Mouse (Mus musculus): Measurements from ENCODE around the gene Dnase2b.

Dnase2b gene

DNA sequence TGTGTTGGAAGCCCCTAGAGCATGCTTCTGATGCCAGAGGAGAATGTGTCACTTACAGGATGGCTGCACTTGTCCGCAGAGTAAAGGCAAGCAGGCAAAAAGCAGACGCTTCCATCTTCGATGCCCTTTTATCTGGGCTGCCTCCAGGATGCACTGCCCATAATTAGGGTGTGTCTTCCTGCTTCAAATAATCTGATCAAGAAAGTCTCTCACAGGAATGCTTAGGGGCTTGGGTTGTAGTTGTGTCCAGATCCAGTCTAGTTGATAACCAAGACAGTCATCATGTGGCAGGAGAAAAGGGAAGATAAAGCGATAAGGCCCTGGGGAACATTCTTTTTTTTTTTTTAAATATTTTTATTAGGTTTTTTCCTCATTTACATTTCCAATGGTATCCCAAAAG, at the start of gene Dnase2b:
Gene Dnase2b (minus strand): TSS at position 101 of the 400 bp plus-strand sequence.
- DNase-seq (ENCODE audit: low spot score): no peak

DNA sequence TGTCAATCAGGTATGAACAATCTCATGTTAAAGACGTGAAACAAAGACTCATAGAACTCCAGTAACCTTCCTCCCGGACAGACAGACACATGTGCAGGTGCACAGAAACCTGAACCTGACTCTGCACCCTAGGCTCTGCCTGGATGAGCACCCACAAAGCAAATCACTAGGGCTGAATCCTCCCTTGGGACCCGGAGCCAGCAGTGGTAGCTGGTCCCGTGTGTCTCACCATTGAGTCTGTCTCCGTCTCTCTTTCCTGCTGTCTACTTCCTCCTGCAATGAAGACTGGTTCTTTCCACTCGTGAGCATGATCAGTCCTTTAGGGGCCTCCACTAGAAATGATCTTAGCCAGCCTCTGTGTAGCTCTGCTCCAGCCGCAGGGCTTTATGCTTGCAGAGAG, 46.5 kb upstream of the Dnase2b start:
- no peak for DNase-seq (ENCODE audit: low spot score)

DNA sequence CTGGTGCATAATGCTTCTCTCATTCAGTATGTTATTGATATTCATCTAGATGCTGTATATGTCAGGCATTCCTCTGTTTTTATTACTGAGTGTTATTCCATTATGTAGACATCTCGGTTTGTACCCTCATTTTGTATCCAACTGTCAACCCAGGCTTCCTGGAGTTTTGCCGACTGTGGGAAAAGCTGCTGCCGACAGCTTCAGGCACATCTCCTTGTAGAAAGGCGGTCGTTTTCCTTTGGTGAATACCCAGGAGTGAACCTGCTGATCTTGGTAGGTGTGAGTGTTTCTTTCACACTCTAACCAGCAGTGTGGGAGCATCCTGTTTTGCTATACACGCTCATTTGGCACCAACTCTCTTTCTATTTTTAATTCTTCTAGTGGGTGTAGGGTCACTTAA, 45.6 kb upstream of the Dnase2b start:
- no peak for DNase-seq (ENCODE audit: low spot score)

DNA sequence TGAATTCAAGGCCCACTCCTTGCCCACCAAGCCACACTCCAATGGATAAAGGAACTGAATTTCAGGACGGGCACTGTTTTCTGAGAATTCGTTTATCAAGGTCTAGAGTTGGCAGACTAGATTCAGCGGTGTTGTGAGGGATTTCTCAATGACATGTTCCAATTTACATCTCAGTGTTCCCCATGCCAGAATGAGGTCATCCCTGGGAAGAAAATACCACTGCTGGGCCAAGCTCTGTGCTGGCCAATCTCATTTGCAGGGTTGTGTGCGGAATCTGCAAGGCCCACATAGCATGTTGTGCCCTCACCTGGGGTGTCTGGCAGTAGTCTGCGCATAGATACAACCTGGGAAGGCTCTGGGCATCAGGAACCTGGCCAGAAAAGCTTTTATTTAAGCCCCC, 43.9 kb upstream of the Dnase2b start:
- no peak for DNase-seq (ENCODE audit: low spot score)

DNA sequence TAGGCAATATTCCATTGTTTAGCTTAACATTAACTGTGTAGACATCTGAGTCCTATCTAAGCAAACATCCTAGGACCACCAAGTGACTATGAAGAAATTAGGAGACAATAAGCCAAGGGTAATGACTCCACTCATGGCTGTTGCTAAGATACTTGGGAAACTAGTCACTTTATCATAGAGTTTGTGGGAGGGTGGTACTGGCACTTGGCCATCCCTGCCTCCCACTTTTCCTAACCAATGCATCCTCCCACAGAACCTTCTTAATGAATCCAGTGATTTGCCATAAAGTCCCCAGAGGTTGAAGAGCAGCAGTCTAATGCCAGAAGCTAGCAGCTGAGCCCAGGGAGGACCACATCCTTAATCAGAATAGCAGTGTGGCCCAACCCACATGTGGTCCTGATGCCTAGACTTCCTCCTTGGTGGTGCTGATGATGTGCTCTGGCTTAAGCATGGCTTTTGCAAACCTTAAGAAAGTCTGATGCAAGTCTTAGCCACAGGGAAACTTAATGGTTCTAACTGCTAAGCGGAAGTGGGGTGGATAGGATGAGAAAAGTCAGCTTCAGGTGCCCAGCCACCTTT, 42.8 kb upstream of the Dnase2b start:
- DNase-seq (ENCODE audit: low spot score): no peak

DNA sequence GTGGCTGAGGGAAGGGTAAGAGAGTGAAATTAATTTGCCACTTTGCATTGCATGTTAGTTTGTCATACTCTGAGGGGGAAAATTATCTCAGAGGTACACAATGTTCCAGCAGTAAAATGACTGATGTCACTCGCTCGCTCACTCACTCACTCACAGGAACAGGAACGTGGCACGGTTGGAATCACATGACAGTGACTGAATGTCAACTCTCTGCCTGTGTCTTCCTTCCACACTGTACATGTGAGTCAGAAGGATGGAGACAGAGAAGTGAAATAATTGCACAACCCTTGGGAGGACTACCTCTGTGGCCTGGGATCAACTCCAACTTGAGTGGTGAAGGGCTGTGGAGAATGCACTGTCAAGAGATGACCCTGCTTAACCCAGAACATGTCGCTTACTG, 42.0 kb upstream of the Dnase2b start:
- no peak for DNase-seq (ENCODE audit: low spot score)

DNA sequence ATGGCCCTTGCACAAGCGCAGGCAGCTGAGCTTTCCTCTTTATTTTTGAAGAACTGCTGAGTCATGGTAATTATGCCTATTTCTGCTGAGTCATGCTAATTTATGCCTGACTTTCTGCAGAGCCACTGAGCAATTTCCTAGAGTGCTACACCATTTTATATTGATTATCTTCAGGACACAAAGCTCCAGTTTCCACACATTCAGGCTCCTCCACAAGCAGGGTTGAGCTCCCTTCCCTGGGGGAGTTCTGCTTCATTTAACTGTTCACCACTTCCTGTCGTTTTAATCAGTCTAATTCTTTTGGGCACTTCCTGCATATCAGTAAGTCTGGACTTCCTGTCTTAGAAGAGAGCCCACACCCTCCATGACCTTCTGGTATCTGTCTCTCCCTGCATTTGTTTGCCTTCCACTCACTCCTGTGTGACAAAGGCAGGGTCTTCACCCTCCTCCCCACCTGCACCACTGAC, 39.7 kb upstream of the Dnase2b start:
- no peak for DNase-seq (ENCODE audit: low spot score)

DNA sequence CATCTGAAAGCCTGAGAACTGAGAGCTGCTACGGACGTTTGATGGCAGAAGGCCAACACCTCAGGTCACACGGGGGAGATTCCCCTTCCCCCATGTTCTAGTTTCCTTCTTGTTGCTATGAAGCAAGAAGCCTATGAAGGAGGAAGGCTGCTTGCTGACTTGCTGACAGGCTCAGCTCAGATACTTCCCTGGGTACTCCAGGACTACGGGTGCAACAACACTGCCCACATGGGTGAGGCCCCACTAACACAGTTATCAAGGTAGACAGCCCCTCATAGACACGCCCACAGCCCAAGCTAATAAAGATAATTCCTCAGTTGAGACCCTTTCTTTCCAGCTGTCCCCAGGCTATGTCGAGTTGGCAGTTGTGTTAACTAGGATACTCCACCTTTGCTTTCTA, 38.3 kb upstream of the Dnase2b start:
- no peak for DNase-seq (ENCODE audit: low spot score)

DNA sequence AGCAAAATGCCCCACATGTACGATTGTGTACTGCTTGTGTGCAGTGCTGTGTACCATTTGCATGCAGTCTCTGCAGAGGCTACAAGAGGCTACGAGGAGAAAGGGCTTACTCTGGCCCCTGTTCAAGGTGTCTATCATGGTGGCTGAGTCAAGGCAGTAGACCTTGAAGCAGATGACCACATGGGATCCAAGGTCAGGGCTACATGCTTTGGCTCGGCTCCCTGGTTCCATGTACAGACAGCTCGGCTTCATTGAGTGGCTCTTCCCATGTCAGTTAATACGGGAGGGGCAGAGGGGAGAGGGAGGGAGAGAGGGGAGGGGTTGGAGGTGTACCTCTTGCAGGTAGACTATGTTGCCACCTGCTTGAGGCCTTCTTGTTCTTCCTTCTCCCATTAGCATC, 37.0 kb upstream of the Dnase2b start:
- no peak for DNase-seq (ENCODE audit: low spot score)

DNA sequence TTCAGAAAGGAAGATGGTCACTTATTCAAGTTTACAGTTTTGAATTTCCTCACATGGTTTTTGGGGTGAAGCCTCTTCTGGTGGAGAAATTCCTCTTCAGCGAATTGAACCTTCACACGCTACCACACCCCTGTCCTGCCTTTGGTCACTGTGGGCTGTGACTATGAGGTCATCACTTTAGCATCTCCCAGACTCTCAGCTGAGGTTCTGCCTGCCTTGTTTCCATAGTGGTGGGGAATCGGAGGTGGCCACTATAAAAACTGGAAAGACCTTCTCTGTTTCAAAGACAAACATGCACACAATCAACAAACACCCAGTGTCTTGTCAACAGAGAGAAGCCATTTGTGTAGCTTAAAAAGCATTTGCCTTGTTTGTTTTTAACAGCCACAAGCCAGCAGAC, 35.8 kb upstream of the Dnase2b start, which contains the start of gene 4930503B20Rik:
Gene 4930503B20Rik (minus strand): TSS at position 101 of the 400 bp plus-strand sequence.
- no peak for DNase-seq (ENCODE audit: low spot score)

DNA sequence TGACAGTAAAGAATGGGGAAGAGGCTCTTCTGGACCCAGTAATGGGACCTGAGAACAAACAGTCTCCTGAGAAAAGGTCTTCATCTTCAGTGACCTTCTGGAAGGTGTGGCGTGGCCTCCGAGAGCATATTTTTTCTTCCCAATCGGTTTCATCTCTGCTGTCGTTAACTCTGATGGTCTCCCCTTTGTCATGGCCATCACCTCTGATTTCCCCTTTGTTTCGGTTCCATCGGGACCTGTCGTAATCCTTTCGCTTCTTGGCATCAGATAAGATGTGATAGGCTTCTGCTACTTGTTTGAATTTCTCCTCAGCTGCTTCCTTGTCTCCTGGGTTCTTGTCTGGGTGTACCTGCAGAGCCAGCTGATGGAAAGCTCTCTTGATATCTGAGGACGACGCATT, 35.3 kb upstream of the Dnase2b start:
- DNase-seq (ENCODE audit: low spot score): no peak

DNA sequence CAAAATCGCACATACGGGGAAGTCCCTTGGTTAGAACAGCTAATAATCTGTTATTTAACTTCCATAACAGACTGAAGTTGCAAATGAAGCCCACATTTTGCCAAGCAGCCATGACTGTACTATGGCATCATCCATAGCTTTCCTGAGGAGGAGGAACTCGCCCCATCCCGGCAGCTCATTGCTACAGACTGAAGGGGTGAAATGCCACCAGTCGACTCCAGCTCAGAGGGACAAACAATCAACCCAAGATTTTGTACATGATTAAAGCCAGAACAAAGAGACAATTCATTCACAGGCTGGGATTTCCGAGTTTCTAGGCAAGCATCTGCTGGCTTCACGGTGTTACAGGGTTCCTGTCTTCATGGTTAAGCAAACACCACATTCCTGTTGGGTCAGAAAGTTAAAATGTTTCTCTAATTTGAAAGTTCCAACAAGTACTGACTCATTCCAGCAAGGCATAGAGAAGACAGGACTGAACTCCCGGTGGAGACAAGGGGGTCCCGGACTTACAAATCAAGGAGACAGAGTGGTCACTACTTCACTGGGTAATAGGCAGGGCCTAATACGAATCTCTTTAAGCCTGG, 34.0 kb upstream of the Dnase2b start:
- DNase-seq (ENCODE audit: low spot score): no peak

DNA sequence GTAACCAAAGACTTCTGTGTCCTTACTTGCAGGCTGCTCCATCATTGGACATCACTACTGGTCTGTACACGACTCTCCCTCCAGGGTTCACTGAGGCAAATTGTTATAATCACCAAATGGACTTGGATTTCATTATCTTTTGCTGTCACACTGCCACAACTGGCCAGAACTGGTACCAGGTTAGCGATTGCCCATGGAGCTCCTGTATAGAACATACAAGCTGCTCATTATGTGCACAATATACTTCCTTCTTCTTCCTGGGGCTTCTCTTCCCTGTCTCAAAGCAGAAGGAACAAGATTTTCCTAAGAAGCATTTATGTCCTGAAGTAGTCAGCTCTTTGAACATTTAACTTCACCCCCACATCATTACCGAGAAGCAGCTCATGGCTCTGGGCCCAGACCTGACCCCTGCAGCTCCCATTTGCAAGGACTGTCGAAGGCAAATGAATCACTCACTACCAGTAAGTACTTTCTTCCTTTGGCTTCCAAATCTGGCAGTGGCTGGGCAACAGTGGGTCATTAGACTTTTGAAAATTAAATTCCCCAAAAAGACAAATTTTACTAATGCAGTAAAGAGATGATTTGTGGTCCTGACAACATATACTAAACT, 26.5 kb upstream of the Dnase2b start:
- DNase-seq (ENCODE audit: low spot score): no peak

DNA sequence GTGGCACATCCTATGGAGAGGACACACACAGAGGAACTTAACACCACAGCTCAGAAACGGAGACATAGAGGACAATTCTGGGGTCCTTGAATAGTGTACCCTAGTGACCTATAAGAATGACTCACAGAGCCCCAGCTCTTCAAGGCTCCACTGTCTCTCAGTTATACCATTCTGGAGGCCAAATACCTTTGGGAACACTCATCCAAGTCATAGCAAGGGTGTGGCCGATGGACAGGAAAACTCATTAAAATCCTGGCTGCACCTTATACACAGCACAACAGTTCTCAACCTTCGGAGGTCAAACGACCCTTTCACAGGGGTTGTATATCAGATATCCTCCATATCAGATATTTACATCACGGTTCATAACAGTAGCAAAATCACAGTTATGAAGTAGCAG, 17.1 kb upstream of the Dnase2b start:
- no peak for DNase-seq (ENCODE audit: low spot score)

DNA sequence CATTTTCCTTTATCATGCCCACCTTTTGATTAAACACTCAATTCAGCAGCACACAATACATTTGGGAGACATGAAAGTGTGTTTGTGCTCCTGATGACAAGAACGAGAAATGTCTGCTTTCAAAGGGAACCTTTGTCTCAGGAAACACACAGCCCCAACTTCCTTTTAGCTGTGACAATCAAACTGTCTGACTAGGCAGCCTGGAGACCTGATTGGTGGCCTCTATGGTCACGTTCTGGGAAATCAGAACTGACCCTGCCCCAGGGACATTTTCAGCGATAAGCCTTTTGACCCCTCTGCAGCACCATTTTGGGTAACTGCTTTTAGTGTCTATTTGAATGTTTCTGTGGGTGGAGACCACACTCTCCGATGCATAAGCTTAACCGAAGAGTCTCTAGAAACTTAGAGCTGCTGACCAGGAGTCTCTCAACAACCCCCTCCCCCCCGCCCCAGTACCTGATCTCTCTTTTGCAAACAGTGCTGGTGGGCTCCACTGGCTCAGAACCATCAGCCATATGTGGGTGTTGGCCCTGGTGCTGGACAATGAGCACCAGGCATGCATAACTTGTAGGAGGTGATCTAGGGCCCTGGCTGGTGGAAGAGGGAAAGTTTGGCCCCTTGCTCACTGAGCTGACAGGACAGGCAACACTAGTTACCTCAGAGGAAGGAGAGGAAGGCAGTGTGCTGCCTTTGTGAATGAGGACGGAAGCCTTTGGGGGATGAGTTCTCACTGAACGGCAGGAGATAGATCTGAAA, 13.0 kb upstream of the Dnase2b start:
- no peak for DNase-seq (ENCODE audit: low spot score)

DNA sequence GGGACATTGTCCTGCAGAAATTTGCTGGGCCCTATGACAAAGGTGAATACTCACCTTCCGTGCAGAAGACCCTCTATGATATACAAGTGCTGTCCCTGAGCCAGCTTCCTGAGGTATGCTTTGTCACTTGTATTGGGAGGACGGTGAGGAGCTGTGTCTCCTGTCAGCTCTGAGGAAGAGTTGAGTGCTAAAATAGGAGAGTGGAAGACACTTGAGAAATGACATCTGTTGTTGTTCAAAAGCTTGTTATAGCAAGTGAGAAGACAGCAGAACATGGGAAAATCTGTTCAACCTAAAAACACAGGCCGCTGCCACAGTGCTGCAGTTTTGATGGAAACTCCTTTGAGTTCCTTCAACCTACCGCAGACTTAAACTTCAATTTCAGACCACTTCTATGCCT, 10.4 kb upstream of the Dnase2b start:
- DNase-seq (ENCODE audit: low spot score): no peak

DNA sequence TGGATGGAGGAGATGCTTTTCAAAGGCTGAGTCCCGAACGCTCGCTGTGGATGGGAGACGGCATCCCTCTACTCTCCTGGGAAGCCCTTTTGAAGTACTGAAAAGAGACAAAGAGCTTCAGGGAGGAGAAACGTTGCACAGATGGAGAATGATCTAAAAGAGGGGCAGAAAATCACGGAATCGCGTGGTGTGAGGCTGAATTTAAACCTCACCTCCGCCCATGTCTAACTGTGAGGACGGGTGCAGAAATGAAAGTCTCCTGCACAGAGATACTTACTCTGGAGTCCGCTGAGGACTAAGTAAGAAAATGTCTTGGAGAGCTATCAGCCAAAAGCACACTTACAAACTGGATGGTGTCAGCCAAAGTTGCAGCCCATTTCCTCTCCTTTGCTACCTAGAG, 6.6 kb upstream of the Dnase2b start:
- no peak for DNase-seq (ENCODE audit: low spot score)

DNA sequence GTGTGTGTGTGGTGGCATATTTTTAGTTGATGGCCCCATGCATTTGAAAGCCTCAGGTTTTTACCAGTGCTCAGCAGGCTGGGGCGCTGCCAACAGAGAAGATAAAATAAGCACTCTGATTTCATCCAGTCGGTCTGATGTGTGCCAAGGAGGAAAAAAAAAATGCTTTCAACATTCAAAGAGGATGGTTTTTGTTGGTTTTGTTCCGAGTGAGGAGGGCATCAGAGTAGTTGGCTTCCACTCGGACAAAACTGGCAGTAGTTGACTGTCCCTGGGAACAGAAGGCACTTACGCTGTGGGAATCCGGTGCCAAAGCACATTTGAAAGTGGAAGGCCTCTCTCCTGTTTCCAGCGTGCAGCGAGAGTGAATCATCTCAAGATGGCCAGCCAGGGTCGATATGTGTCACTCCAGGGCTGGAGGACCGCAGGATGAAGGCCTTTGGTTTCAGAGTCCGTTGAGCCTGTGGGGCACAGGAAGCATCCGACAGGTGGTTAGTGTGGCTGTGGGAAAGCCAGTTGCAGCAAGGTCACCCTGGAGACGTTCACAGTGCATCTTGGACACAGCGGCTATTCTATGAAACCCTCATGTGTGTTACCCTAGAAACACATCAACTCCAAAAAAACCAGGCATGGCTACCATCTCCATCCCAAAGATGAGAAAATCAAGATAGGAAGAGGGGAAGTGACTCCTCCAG, 5.3 kb upstream of the Dnase2b start:
- DNase-seq (ENCODE audit: low spot score): no peak

DNA sequence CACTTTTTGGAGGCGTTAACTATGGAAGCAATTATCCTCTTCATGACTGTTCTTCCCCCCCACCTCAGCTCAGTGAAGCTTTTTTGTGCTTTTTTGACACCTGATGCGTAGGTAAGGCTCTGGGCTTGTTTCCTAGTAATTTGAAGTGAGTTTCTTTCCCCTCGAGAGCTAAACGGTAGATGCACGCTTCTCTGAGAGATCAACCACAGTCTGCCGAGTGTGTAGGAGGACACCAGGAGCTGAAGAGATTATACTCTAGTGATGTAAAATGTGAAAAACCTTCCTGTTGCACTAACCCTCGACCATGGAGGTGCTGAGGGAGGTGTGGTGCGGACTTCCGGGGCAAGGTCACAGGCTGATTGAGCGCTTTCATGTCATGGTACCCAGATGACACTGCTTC, 4.7 kb upstream of the Dnase2b start:
- DNase-seq (ENCODE audit: low spot score): no peak

DNA sequence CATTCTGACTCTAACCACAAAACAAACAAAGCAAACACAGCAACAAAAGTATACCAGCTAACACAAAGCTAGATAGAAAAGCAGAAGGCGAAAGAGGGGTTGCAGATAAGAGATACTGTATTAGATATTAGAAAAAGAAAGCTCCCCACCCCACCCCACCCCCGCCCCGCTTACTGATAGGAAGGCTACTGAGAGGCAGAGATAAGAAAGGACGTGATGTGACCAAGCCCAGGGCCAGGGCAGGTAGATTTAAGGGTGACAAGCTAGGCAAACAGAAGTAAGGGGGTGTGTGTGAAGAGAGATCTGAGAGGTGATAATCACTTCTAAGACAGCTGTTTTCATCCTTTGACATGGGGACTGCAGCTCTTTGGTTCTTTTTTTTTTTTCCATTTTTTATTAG, 3.0 kb upstream of the Dnase2b start:
- no peak for DNase-seq (ENCODE audit: low spot score)

DNA sequence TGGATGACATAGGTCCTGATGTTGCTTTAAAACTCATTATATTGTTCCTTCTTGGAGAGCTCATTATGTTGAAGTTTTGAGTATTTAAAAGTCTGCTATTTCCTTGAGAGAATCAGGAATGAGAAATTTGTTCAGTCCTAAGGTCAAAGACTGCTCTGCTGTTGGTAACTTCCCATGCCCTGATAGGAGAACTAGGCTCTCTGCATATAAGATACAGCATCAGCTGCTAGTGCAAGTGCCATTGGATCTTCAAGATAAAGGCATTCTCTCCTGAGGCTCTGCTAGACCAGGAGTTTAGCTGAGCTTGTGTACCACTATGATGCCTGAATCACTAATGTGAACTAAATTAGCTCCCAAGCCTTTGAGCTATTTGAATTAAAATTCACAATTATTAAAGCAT, 2.5 kb upstream of the Dnase2b start:
- no peak for DNase-seq (ENCODE audit: low spot score)

DNA sequence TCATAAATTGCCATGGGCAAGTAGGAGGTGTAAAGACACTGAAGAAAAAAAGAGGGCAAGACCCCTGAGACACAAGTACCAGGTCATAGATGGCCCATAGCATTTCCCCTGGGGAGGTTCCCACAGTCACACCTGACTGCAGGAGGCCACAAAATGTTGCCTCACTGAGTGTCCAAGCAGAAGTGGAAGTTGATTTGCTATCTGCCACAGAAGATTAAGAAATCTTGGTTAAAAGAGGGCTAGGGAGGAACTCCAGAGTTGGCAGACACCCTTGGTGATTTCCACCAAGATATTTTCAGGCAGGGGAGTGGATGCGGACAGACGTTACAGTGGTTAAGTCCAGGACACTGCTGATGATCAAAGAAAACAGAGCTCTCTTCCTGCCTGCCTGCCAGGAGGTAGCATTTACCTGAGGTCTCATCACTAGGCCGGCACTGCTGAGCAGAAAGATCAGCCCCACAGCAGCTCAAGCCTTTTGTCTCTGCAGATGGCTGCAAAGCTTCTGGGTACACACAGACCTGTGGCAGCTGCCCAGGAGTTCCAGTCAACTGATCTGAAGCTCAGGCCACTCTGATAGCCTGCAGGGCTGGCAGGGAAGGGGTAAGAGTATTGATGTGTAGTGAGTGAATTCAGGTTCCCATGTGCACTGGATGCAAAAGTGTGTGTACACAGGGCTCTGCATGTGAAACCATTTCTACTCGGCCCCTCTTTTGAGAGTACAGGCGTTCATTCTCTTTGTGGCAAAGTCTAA, 1.3 kb upstream of the Dnase2b start:
- no peak for DNase-seq (ENCODE audit: low spot score)

Data from ovary, adult 18-20 months (tissue).